Mouse (Mus musculus) heart, adult 10 weeks (tissue): ENCODE data around the gene Rpusd1. TPM values are rescaled to one million over a fixed set of nuclear protein-coding genes. Genes with fewer than 3 reads are reported as not detected.

Source experiments
- polyA plus RNA-seq: library from polyadenylated mRNA; stranded (reverse); fragments of 350-450 nt; fragmentation: Illumina TruSeq; extraction: RNeasy Lipid Tissue Mini Kit (QIAGEN cat#74804); gene quantifications from one replicate; pipeline ENCODE4 v1.2.3, GENCODE M21; 2014; ENCODE audit warnings: low read depth, low replicate concordance

The Rpusd1 gene
- 9.4 TPM for polyA plus RNA-seq

DNA sequence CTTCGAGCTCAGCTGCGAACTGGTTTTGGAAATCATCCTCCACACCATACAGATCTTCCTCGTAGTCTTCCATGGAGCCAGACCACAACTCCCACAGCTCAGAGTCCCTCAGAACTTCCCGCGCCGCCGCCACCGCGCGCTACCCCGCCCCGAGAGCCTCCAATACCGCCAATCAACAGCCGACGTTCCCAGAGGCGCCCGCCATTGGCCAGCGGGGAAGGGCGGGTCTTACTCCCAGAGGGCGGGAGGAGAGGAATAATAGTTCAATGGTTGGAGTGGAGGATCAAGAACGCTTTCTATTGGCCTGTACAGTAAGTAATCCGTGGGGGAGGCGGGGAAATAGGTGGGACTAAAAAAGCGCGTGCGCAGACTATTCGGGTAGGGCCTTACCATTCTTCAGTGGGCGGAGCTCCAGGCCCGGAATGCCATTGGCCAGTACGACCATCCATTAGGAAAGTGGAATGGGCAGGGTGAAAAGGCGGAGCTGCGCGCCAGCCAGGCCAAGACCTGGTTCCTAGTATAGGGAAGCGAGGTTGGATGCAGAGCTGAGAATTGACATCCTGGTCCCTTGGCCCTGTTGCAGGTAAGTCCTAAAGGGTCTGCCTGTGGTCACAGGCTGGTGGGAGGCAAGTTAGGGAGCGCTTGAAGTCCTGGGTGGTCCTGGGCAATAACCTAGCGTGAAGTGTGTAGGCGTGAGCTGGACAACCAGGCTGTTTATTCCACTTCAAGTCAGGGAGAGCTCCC, at the start of gene Rpusd1, which contains the start of gene Chtf18:
TSS of gene Rpusd1 (plus strand) at position 406 of the 744 bp plus-strand sequence.
TSS of gene Chtf18 (minus strand) at position 155 of the 744 bp plus-strand sequence.

DNA sequence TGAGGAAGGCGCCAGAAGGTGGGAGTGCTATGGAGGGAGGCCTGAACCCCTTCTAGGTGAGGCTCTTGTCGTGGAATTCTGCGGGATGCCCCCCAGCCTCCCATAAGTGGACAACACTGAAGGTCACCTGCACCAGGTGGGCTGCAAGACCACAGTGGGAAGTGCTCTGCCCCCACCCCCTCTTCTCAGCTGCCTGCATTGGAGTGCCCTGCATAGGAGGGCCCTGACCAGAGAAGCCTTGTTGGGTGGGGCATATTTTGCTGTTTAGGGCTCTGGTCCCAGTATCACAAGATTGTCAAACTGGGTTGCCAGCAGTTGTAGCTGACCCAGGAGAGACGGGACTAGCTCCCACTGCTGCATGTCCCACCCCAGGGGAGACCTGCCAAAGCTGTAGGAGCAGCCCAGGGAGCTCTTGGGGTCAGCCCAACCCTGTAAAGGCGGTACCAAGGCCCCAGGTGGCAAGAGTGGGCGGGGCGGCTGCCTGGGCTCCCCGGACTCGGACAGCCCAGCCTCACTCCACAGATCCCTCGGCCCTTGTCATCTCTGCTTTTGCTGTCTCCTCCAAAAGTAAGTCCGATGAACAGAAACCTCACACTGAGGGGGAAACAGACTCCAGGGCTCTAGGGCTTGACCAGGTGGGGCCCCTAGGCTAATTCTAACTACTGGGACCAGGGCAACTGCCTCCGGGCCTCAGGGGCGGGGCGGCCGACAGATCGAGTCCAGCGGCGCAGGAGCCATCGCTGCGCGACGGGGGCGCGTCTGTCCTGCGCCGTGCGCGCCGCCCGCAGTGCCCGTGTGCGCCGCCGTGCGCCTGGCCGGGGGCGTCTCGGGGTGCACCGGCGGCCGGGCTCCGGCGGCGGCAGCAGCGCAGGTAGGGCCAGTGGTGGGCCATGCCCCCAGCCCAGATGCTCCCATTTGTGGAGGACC, 10.5 kb upstream of the Rpusd1 start, which contains the start of gene Gng13:
TSS of gene Gng13 (plus strand) at position 461 of the 927 bp plus-strand sequence.

DNA sequence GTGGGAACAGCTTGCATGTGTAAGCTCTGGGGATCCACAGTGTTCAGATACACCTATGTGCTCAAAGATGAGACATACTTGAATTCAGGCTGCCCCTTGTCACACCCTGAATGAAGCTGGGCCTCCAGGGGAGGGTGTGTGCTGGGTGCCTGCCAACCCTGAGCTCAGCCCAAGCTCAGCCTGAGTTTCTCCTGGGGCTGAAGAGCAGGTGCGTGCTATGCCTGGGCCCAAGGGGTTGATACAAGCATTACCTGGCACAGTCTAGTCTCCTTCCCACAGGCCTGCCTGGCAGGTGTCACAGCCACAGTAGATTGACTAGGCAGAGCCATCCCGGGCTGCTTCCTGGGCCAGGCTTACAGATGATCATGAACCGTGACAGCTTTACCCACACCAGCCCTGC, 8.3 kb downstream of the Rpusd1 start, which contains the start of gene Mslnl:
TSS of gene Mslnl (plus strand) at position 298 of the 400 bp plus-strand sequence.

DNA sequence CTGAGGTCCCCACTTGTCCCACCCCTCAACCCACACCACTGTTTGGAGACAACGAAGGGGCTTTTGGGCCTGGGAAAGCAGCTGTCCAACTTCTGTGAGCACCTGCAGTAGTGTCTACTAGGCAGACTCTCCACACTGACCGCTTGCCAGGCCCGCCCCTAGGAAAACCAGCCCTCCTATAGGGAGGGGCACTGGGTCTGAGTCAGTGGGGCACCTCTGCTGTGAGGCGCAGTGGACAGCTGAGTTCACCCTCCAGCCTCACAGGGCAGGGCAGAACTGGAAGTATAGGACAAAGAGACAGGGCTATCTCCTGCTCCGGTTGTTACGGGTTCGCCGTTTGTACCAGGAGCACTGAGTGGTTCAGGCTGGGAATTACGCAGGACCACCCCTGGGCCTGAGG, 26.8 kb downstream of the Rpusd1 start, which contains the start of gene Msln:
TSS of gene Msln (minus strand) at position 138 of the 400 bp plus-strand sequence.

DNA sequence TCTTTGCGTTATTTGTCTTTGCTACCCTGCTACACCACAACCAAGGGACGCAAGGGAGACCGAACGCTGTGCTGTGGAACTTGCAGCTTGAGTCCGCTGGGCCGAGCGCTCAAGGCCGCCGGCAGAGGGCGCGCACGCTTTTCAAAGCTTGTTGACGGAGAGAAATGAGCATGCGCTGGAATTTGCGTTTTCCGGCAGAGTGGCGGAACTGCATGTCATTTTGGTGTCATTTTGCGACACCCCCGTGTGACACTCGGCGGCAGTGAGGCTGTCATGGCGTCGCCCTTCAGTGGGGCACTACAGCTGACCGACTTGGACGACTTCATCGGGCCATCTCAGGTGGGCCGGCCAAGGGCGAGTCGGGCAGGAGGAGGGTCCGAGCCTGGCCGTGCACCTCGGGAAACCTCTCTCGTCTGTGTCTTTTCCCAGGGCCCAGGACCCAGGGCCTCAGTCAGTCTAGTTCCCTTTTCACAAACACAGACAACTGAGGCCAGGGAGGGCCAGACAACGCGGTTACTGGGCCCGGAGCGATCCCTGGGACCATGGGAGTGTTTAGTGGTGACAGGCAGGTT, 46.2 kb downstream of the Rpusd1 start, which contains the start of gene Narfl:
TSS of gene Narfl (plus strand) at position 228 of the 572 bp plus-strand sequence.

Other genes starting within 250 kb of the Rpusd1 start
- not detected for gene Sstr5, start 230.4 kb upstream of the Rpusd1 start, polyA plus RNA-seq
- gene Sox8, start 157.0 kb upstream of the Rpusd1 start, polyA plus RNA-seq = 0.42 TPM
- gene Lmf1, start 148.6 kb upstream of the Rpusd1 start, polyA plus RNA-seq = 26.1 TPM
- gene Gng13, start 10.5 kb upstream of the Rpusd1 start, polyA plus RNA-seq = 0.99 TPM
- 1.4 TPM for gene Chtf18, start 251 bp upstream of the Rpusd1 start, polyA plus RNA-seq
- not detected for gene Mslnl, start 8.4 kb downstream of the Rpusd1 start, polyA plus RNA-seq
- 18.6 TPM for gene Msln, start 26.7 kb downstream of the Rpusd1 start, polyA plus RNA-seq
- gene Narfl, start 46.1 kb downstream of the Rpusd1 start, polyA plus RNA-seq = 41.3 TPM
- 15.1 TPM for gene Haghl, start 58.0 kb downstream of the Rpusd1 start, polyA plus RNA-seq
- gene Ccdc78, start 58.9 kb downstream of the Rpusd1 start, polyA plus RNA-seq = 0.26 TPM
- 41.4 TPM for gene Fam173a, start 65.2 kb downstream of the Rpusd1 start, polyA plus RNA-seq
- gene AC134908.4, start 68.0 kb downstream of the Rpusd1 start, polyA plus RNA-seq = not detected
- 31.5 TPM for gene Metrn, start 69.5 kb downstream of the Rpusd1 start, polyA plus RNA-seq
- gene Fbxl16, start 81.4 kb downstream of the Rpusd1 start, polyA plus RNA-seq = 2.1 TPM
- gene Wdr24, start 96.0 kb downstream of the Rpusd1 start, polyA plus RNA-seq = 11.2 TPM
- gene Jmjd8, start 101.2 kb downstream of the Rpusd1 start, polyA plus RNA-seq = 31.6 TPM
- 133 TPM for gene Stub1, start 105.7 kb downstream of the Rpusd1 start, polyA plus RNA-seq
- gene Rhbdl1, start 109.6 kb downstream of the Rpusd1 start, polyA plus RNA-seq = 1.1 TPM
- 4.1 TPM for gene Gm20683, start 114.1 kb downstream of the Rpusd1 start, polyA plus RNA-seq
- 133 TPM for gene Rhot2, start 117.2 kb downstream of the Rpusd1 start, polyA plus RNA-seq
- 3.2 TPM for gene Wdr90, start 133.8 kb downstream of the Rpusd1 start, polyA plus RNA-seq
- gene Mcrip2, start 141.1 kb downstream of the Rpusd1 start, polyA plus RNA-seq = 194 TPM
- gene Mettl26, start 147.4 kb downstream of the Rpusd1 start, polyA plus RNA-seq = 19.7 TPM
- gene Wfikkn1, start 153.2 kb downstream of the Rpusd1 start, polyA plus RNA-seq = not detected
- gene Rab40c, start 192.1 kb downstream of the Rpusd1 start, polyA plus RNA-seq = 15.4 TPM
- gene Pigq, start 217.3 kb downstream of the Rpusd1 start, polyA plus RNA-seq = 40.5 TPM
- not detected for gene Nhlrc4, start 217.3 kb downstream of the Rpusd1 start, polyA plus RNA-seq
- gene A930017K11Rik, start 224.9 kb downstream of the Rpusd1 start, polyA plus RNA-seq = 0.34 TPM